ENCODE assay signal across 15 mouse cellular contexts in genomic region chr13:40292891-40293290, GRCm38 (mm10).
"Had no signal": no experiment of that assay in that cellular context is flagged by ENCODE, and none has a peak within 500 bp of the region (broad histone marks: within the 10 kb centered on the region; RNA-seq: fewer than 3 reads in every experiment).

No protein-coding gene starts in this region.

- DNase-seq: heart, postnatal 10 days; heart, postnatal 14 days; heart, postnatal 36 days; heart, postnatal 4 days; kidney, adult 18-20 months; kidney, adult 2 months; kidney, adult 8-10 months; kidney, adult 9 months; kidney, postnatal 10 days; kidney, postnatal 14 days; kidney, postnatal 25 days; kidney, postnatal 36 days; kidney, postnatal 4 days; layer of hippocampus, adult 9-11 months; layer of hippocampus, postnatal 36 days had no signal
